Mouse (Mus musculus) thymus, adult 2 months (tissue): Measurements from ENCODE around the gene Slc39a1.

Source experiments
- CTCF ChIP-seq: fragments of 200-500 bp; IDR thresholded peaks from 2 replicates; pipeline ENCODE4 v1.5.1; 2012; ENCODE audit warnings: mild to moderate bottlenecking, control low read depth, low read length, moderate library complexity, borderline replicate concordance; ENCODE audit not compliant: control insufficient read depth, poor library complexity, insufficient read depth; ENCODE audit errors: extremely low read depth
- POLR2A ChIP-seq: fragments of 200-500 bp; IDR thresholded peaks from 2 replicates; pipeline ENCODE4 v1.6.1; 2012; ENCODE audit warnings: mild to moderate bottlenecking, low read length, control low read depth, moderate library complexity; ENCODE audit not compliant: control insufficient read depth, poor library complexity, insufficient read depth; ENCODE audit errors: extremely low read depth

GRCm38 (mm10) chr3:90202884-90203283 is 45.1 kb upstream of the Slc39a1 start:
- no peak for TF ChIP-seq CTCF
- TF ChIP-seq POLR2A, result no peak
